Mouse (Mus musculus): Measurements from ENCODE around the gene Tfap2b.

The Tfap2b gene

DNA sequence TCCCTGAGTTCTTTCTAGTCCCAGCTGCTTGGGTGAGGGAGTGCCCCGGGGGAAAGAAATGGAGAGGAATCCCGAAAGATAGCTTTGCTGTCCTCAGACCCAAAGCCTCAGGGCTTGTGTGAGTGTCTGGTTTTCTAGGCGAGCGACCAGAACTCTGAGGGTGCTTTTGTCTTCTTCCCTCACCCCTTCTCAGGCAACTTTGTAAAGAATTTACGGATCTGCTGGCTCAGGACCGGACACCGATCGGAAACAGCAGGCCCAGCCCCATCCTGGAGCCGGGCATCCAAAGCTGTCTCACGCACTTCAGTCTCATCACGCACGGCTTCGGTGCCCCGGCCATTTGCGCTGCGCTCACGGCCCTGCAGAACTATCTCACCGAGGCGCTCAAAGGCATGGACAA lies 25.1 kb downstream of the Tfap2b start:
- no peak for DNase-seq (ENCODE audit: low read depth)

DNA sequence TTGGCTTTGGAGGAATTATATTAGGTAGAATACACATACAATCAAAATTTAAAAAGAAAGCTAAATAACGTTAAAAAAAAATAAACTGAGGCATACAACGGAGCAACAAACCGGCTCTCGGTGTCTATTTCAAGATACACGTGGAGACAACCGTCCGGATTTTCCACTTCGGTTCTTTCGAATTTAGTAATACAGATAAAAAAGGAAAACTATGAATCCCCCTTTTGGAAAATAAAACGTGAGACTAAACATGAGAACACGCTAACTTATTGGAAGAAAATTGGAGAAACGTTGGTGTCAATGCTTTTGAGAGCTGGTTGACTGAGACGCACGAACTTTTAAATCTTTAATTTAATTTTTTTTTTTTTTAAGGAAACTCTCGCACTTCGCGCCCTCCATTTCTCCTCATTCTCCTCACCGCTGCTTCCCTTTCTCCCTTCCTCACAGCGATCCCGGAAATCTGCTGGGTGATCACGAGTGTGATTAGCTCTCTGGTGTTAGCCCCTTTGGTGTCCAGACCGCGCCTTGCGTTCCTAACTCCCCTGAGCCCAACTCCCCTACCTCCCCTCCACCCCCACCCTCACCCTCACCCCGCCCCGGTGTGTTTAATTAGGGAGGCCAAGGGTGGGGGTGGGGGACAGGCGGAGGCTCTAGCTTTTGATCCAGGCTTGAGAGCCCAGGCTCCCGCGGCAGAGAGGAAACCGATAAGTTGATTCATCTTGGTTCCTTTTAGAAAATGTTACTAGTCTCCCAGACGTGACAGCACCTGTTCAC lies 25.9 kb downstream of the Tfap2b start:
- no peak for DNase-seq (ENCODE audit: low read depth)

DNA sequence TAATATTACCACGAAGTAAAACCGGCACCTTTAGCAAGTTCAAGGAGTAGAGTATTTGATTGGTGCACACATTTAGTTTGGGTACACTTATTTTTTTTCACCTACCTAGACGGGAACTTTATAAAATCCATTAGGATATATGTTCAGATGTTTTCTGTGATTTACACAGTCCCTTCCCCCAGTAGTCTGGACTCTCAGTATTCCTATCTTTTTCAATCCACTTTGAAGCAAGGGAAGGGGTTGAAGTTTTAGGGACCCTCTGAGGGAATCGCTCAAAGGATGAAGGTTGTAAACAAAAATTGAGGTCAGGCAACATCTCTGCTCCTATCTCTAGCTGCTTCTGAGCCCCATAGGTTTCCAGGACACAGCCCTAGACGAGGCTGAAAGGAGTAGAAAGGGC lies 27.3 kb downstream of the Tfap2b start:
- no peak for DNase-seq (ENCODE audit: low read depth)

- no peak for DNase-seq (ENCODE audit: low read depth)
These were observed 27.9 kb downstream of the Tfap2b start for GRCm38 (mm10) chr1:19236591-19236990.

DNA sequence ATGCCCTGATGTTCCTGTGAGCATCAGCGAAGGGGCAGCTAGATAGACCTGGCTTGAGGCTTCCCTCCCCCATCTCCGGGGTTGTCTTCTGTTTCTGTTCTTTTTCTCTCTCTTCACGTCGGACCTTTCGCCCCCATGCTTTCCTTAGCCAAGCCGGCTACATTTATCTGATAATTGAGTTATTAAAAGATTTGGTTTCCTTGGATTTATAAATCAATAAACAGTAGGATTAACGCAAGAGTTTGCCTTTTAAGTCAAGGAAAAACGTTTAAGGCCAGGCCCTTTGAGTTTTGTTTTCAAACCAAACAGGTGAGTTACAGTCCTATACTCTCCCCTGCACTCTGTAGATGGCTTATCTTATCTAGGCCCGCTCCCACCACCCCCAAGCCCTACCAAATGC lies 28.3 kb downstream of the Tfap2b start:
- no peak for DNase-seq (ENCODE audit: low read depth)

GRCm38 (mm10) chr1:19237721-19238410 lies 29.2 kb downstream of the Tfap2b start:
- no peak for DNase-seq (ENCODE audit: low read depth)

GRCm38 (mm10) chr1:19240054-19240453 lies 31.3 kb downstream of the Tfap2b start:
- no peak for DNase-seq (ENCODE audit: low read depth)

DNA sequence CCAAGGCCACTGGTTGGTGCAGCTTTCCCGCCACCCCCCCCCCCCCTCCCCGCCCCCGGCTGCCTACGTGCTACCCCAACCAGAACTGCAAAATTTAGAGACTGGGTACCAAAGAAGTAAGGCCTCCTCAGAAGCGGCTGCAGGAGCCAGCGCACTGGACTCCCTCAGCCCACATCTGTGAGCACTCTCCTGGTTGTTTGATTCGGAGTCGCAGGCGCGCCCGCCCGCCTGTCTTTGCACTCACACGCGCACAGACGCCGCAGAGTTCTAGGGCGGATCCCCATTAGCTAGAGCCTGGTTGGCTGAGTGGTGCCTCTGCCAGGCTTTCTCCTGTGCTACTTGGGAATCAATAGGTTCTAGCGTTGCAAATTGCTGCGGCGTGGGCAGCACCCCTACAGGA lies 32.6 kb downstream of the Tfap2b start:
- DNase-seq (ENCODE audit: low read depth) = no peak

GRCm38 (mm10) chr1:19242021-19242420 lies 33.3 kb downstream of the Tfap2b start:
- no peak for DNase-seq (ENCODE audit: low read depth)

DNA sequence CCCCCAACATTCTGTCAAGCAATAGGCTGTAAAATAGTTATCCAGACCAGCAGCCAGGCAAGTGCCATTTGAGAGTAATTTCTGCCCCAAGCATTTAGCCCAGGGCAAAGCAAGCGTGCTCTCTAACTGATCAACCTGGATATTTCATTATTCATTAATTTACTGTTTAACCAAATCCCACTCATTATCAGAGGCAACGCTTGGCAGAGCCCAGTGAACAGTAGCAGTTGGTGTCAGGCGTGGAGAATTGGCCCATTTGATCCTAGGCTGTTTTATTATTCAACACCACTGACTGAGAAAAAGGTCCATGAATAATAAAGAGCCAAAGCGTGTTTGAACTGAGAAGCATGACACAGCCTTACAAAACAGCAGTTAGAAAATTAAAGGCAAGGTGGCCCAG lies 36.3 kb downstream of the Tfap2b start:
- no peak for DNase-seq (ENCODE audit: low read depth)

DNA sequence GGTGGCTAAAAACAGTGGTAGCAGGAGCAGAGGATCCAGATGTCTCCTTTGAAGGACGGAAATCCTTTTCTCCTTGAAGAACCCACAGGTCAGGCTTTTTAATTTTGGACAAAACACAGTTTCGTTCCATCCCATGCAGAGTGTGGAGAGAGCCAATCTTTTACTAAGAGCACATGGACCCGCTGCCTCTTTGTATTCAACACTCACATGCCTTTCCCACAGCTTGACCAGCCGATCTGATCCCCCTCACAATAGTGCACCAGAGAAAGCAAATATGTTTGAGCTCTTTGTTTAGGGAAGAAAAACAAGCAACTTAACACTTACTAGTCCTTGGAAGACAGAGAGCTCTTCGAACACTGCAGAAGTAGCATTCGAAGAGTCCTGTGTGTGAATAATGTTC lies 42.6 kb downstream of the Tfap2b start:
- DNase-seq (ENCODE audit: low read depth) = no peak

DNA sequence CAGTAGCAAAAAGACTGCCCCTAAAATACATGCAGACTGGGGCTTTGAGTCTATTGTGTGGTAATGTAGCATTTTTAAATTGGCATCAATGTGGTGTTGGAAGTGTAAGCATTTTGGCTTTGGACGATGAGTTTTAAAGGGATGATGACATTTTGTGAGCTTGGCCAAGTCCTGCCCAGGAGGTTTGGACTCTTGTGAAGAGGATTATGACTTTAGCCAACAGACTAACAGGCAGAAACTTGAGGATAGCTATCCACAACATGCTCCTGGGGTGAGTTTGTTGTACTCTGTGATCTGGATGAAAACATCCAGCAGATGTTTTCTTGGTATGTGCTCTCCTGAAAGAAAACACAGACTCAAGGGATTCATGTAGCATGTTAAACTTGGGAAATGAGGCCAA lies 60.9 kb downstream of the Tfap2b start:
- DNase-seq (ENCODE audit: low read depth) = no peak
